Mouse (Mus musculus) stomach, postnatal 0 days (tissue): Measurements from ENCODE around the gene Tle1.

Experiments used
- CTCF ChIP-seq: IDR thresholded peaks from 2 replicates; pipeline ENCODE4 v1.5.1; 2016; ENCODE audit warnings: antibody characterized with exemption, low read depth, mild to moderate bottlenecking, moderate library complexity
- EP300 ChIP-seq: optimal IDR thresholded peaks from 2 replicates; pipeline ENCODE3; 2016; ENCODE audit warnings: antibody characterized with exemption

DNA sequence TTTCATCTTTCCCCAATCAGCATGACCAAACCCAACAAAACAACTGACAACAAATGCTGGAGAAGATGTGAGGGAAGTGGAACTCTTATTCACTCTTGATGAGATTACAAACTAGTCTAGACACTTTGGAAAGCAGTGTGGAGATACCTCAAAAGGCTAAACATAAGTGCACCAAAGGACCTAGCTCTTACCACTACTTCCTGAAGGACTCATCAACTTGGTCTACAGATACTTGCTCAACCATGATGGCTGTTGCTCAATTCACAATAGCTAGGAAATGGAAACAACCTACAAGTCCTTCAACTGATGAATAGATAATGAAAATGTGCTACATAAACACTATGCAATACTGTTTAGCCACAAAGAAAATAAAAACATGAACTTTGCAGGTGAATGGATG, 30.1 kb upstream of the Tle1 start:
- TF ChIP-seq CTCF (no peak), EP300 (no peak)
